Mouse (Mus musculus) thymus, adult 2 months (tissue): ENCODE data around the gene Pla2g4c.

Experiments used
- CTCF ChIP-seq: fragments of 200-500 bp; IDR thresholded peaks from 2 replicates; pipeline ENCODE4 v1.5.1; 2012; ENCODE audit warnings: mild to moderate bottlenecking, control low read depth, low read length, moderate library complexity, borderline replicate concordance; ENCODE audit not compliant: control insufficient read depth, poor library complexity, insufficient read depth; ENCODE audit errors: extremely low read depth
- POLR2A ChIP-seq: fragments of 200-500 bp; IDR thresholded peaks from 2 replicates; pipeline ENCODE4 v1.6.1; 2012; ENCODE audit warnings: mild to moderate bottlenecking, low read length, control low read depth, moderate library complexity; ENCODE audit not compliant: control insufficient read depth, poor library complexity, insufficient read depth; ENCODE audit errors: extremely low read depth

GRCm38 (mm10) chr7:13310493-13311199, 13.8 kb upstream of the Pla2g4c start:
- TF ChIP-seq CTCF (no peak), POLR2A (no peak)
